Mouse (Mus musculus) fibroblast of lung, adult 2 months (primary cell): ENCODE measurements at regions not wholly inside any gene's neighbourhood (a gene's known extent, or its start where the extent isn't known, plus 50 kb on each side); places are given as distances from the start of the nearest gene placed in this dataset.

Source experiments
- DNase-seq: peaks from one replicate; pipeline ENCODE4 v3.0.0-alpha.2; 2011; ENCODE audit warnings: low read depth

GRCm38 (mm10) chr4:81727735-81728581 lies 285.3 kb upstream of the Mpdz start:
- DNase-seq = peak; percentile 36

GRCm38 (mm10) chr4:81726761-81727723 lies 284.4 kb upstream of the Mpdz start:
- DNase-seq = no peak

DNA sequence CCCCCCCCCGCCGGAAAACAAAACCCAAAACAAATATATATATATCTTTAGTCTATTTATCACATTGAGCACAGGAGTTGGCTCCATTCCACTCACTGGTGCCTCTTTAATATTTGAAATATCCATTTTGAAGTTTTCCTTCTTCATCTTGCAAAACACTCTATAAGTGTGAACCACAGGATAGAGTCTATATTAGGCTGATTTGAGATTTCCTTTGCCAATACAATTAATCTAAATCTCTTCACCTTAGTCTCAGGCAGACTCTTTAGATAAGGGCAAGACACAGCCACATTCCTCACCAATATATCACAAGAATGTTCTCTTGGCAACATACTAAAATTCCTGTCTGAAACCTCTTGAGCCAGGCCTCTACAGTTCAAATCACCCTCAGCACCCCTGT lies 282.1 kb upstream of the Mpdz start:
- no peak for DNase-seq

DNA sequence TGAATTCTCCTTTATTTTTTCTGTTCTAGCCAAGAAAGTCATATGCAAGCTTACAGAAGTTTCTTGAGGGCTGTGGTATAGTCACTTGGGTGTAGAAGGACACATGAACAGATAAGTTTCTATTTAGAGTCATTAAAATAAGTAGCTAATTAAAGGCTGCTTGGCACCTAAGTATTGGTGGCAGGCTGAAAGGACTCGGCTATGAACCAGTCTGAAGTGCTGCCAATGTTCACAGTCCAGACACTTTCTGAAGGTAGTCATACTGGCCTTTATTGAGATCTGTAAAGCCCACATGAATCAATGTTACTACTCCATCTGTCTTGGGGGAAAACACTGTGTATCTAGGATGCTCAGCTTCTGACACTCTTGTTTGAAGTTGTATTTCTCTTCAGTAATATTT lies 269.8 kb upstream of the Mpdz start:
- no peak for DNase-seq

DNA sequence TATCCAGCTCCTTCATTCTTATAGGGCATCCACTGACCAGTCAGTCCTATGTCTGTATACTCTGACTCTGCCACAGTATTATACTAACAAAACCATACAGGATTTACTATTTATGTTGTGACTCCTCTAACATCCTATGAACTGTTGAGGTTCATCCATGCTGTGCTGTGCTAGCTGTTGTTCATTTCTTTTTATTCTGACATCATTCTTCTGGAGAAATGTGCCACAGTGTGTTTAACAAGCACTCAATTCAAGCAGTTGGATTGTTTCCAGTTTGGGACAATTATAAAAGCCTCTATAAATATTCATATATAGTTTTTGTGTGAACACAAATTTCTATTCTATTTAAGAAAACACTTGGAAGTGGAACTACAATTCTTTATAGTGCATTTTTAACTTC lies 252.6 kb upstream of the Mpdz start:
- no peak for DNase-seq

GRCm38 (mm10) chr4:81677205-81677604 lies 234.6 kb upstream of the Mpdz start:
- no peak for DNase-seq

DNA sequence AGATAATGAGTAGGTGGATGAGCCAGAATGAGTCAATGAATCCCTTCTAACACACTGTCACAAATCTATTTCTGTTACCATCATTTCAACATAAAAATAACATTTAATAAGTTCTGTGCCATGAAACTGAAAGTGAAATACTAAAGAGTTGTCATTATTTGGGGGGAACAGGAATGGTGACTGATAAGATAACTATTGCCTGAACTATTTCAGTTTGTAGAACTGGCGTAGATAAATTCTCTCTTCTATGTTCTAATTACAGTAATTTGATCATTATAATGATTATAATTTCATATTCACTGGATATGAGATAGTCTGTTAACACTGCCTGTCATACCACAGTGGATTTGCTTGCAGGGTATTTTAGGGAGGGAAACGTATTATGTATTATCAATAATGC lies 232.3 kb upstream of the Mpdz start:
- no peak for DNase-seq

- DNase-seq = no peak
Observed at GRCm38 (mm10) chr4:81673398-81674265, 231.0 kb upstream of the Mpdz start.

GRCm38 (mm10) chr4:81671986-81672385 lies 229.4 kb upstream of the Mpdz start:
- peak; percentile 6 for DNase-seq

DNA sequence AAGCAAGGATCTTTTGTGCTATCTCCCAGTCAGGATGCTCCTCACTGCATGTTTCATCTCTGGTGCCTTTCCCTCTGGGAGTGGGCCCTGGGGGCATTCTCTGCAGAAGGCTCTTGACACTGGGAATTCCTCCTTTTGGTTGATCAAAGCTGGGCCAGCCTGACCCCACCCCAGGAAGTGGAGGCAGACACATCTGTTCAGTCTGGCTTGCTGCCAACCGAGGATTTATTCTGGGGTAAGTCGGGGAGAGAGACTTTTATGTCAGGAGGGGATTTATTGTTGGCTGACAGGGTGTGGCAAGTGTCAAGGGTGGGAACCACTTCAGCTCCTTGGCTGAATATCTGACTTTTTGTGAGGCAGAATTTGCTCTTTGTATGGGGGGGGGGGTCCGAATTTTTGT lies 226.6 kb upstream of the Mpdz start:
- no peak for DNase-seq

- no peak for DNase-seq
Observed at GRCm38 (mm10) chr4:81661096-81661495, 218.5 kb upstream of the Mpdz start.

DNA sequence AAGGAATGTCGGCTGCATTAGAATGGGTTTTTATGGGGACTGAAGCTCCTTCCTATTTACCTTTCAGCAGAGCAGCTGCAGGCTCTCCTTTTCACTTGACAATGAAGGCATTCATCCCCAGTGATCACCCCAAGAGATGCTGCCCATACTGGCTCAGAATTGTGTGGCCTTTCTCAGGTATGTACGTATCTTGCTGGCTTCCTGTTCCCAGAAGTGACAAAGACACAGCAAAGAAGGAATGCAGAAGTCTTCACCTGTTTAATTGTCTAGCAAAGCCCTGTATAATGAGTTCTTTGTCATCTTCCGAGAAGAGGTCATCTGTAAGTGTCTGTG lies 185.8 kb upstream of the Mpdz start:
- DNase-seq = no peak

DNA sequence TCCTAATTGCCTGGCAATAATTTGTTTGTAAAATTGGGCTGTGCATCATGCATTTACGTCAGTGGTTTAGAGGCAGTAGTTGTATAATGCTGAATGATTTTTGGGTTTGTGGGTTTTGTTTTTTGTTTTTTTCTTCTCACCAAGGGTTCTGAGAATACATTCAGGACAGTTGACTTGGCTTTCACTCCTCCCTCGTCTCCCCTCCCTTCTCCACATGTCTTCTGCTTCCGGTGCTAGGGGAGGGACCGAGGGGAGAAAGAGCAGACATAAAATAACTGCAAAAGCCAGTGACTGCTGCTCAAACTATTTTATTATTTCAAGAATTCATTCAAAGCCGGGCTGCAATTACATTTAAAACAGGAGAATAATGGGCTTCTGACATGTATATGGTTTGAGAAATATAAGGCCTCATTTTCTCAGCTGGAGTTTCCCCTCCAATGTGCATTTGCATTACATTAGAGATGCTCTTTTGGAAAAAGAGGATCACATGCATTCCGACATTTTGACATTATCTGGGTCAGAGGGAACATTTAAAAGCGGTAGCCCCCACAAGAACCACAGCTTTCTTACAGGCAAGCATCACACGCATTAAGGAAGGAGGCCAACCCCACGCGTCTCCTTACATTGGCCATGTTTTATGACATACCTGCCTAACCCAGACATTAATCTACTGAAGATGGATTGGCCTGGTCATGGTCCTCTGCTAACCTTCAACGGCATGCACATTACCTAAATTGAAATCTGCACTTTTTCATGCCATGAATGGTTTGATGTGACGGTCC lies 185.3 kb upstream of the Mpdz start:
- no peak for DNase-seq

- no peak for DNase-seq
Observed at GRCm38 (mm10) chr4:81625348-81625934, 182.8 kb upstream of the Mpdz start.

DNA sequence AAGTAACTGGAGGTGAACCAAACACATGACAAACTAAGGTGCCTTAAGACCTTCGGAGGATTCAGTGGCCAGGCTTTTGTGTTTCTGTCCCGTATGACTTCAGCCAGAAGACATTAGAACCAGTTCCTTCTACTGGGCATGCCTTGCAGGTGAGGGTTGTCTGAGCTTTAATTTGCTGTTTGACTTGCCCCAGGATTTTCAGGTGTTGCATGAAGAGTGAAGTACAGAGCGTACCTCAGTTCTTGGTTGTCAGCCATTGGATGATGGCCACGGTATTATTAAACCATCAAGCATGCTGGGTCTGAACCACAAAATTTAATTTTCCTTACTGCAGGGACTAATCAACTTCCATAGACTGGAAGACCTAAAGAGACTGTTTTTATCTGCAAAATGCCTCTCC lies 181.5 kb upstream of the Mpdz start:
- no peak for DNase-seq

DNA sequence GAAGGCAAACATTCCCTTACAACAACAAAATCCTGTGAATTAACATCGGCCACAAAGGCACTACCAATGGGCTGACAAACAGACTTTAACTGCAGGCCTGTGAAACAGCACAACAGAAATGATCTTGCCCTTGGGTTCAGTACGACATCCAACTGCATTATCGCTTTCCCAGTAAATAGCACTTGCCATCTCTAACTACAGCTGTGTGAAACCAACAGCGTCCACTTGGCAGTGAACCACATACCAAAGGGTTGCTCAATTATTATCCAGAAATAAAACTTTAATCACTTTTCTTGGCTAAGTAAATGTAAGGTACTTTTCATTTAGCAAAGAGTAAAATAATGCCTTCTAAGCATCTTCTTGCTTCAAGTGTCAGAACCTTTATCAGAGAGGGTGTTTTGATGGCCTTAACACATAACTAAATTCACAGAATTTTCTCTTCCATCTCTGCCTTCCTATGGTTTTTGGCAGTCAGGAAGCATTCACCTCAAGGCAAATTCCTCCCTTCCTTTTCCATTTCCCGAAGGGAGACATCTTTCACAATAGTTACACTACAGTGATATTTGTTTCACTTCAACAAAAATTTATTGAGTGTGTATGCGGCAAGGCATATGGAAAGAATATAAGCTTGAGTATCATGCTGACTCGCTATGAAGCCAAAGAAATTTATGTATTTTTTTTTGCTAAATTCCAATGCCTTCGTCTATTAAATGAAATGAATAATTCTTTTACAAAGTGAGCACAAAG lies 178.9 kb upstream of the Mpdz start:
- DNase-seq = peak; percentile 49

DNA sequence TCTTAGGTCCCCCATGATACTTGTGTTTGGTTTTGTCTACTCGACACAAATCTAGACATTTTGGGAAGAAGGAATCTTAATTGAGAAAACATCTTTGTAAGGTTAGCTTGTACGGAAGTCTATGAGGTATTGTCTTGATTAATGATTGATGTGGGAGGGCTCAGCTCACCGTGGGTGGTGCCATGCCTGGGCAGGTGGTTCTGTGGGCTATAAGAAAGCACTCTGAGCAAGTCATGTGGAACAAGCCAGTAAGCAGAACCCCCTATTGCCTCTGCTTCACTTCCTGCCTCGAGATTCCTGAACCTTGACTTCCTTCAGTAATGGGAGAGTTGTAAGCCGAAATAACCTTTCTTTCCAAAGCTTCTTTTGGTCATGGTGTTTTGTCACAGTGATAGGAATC lies 174.6 kb upstream of the Mpdz start:
- no peak for DNase-seq

DNA sequence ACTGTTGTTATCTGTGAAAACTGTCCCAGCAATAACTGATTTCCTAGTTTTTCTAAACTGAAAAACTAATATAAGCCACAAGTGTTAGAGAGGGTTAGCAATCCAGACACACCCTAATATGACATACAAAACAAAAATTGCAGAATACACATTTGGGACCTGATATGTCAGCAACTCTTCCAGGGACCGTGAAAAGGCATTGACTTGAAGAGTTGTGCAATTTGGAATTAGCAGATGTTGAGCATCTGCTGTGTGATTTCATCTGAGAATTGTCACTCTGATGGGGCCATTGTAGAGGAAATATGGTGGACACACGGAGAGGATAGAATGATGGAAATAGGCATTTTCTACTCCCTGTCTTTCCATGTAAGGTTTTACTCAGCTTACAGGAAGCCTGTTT lies 168.6 kb upstream of the Mpdz start:
- no peak for DNase-seq

- DNase-seq = no peak
Observed at GRCm38 (mm10) chr4:81600396-81600795, 157.8 kb upstream of the Mpdz start.

- DNase-seq = no peak
Observed at GRCm38 (mm10) chr4:81597390-81597789, 154.8 kb upstream of the Mpdz start.
